Comparison of ENCODE assay signal across 18 mouse cellular contexts in the genomic region with DNA sequence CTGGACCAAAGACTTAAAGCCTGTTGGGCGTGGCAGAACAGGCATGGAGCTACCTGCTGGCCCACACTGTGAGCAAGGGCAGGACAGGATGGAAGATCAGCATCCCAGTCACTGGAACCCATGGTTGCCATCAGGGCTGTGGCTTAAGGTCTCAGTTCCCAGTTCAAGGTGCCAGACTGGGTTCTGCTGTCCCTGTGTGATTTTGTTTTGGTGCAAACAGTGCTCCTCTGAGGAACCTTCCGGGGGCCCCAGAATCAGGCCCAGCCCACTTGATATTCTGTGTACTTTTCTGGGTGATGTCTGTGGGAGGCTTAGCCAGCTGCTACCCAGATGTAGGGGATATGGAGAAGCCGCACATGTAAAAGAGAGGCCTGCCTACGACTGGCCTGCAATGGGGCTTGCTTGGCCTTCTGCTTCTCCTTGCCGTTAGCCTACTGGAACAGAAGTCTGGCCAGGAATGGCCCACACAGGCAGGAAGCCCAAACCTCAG. TPM values are rescaled to one million over a fixed set of nuclear protein-coding genes. Genes with fewer than 3 reads are reported as not detected.
DNase-seq lines count a peak whose midpoint lies in the region; ATAC-seq and TF ChIP-seq lines count a peak whose summit lies in the region.
"Had no signal": no experiment of that assay in that cellular context is flagged by ENCODE, and none has a peak within 500 bp of the region (broad histone marks: within the 10 kb centered on the region; RNA-seq: fewer than 3 reads in every experiment).

No protein-coding gene starts in this region.

- no peak overlapping the region for H3K4me2 ChIP-seq in kidney, embryonic 16.5 days (replicated peaks; ENCODE audit: low read depth, low read length)
- no peak overlapping the region for H3K4me2 ChIP-seq in embryonic facial prominence, embryonic 12.5 days (replicated peaks)
- H3K4me2 ChIP-seq: neural tube, embryonic 15.5 days had no signal

- H3K9me3 ChIP-seq in kidney, embryonic 16.5 days (ENCODE audit: low read length), result no peaks in the 10 kb centered on the region
- no peaks in the 10 kb centered on the region for H3K9me3 ChIP-seq in embryonic facial prominence, embryonic 12.5 days
- no peaks in the 10 kb centered on the region for H3K9me3 ChIP-seq in limb, embryonic 10.5 days (replicated peaks)
- H3K9me3 ChIP-seq: hindbrain, embryonic 10.5 days; neural tube, embryonic 15.5 days had no signal

- H3K36me3 ChIP-seq in kidney, embryonic 16.5 days (ENCODE audit: insufficient read depth, low read length), result no peaks in the 10 kb centered on the region
- no peaks in the 10 kb centered on the region for H3K36me3 ChIP-seq in embryonic facial prominence, embryonic 12.5 days
- H3K36me3 ChIP-seq in limb, embryonic 10.5 days, result no peaks in the 10 kb centered on the region
- no peaks in the 10 kb centered on the region for H3K36me3 ChIP-seq in kidney, adult 2 months (ENCODE audit: control insufficient read depth, insufficient read depth, low read length)
- H3K36me3 ChIP-seq: hindbrain, embryonic 10.5 days; neural tube, embryonic 15.5 days had no signal

- H3K27me3 ChIP-seq in kidney, embryonic 16.5 days (ENCODE audit: insufficient read depth, low read length), result no peaks in the 10 kb centered on the region
- H3K27me3 ChIP-seq in embryonic facial prominence, embryonic 12.5 days, result no peaks in the 10 kb centered on the region
- H3K27me3 ChIP-seq in limb, embryonic 10.5 days (ENCODE audit: low read depth, poor library complexity, severe bottlenecking), result peaks cover 13% of the 10 kb centered on the region
- H3K27me3 ChIP-seq in kidney, adult 2 months (replicated peaks; ENCODE audit: control insufficient read depth, insufficient read depth, low read length), result no peaks in the 10 kb centered on the region

- WGBS in kidney, embryonic 16.5 days, result 64% methylated on average over 5 of the region's 5 CpGs
- WGBS in embryonic facial prominence, embryonic 12.5 days, result 60% methylated on average over 5 of the region's 5 CpGs
- WGBS in limb, embryonic 10.5 days, result 83% methylated on average over 5 of the region's 5 CpGs
- 86% methylated on average over 5 of the region's 5 CpGs for WGBS in kidney, adult 2 months

- no peak for ATAC-seq in kidney, embryonic 16.5 days (ENCODE audit: low FRiP score, low TSS enrichment)
- no peak for ATAC-seq in embryonic facial prominence, embryonic 12.5 days (ENCODE audit: insufficient number of reproducible peaks, insufficient read depth, low FRiP score, low TSS enrichment)

- H3K4me1 ChIP-seq in kidney, embryonic 16.5 days (ENCODE audit: insufficient read depth, low read length), result peaks cover 42% of the 10 kb centered on the region
- H3K4me1 ChIP-seq in embryonic facial prominence, embryonic 12.5 days, result peaks cover 30% of the 10 kb centered on the region
- H3K4me1 ChIP-seq in limb, embryonic 10.5 days, result peaks cover 53% of the 10 kb centered on the region
- no peaks in the 10 kb centered on the region for H3K4me1 ChIP-seq in kidney, adult 2 months (ENCODE audit: control insufficient read depth, insufficient read depth, low read length)

- no peak for DNase-seq in kidney, postnatal 10 days
- no peak for DNase-seq in limb, embryonic 10.5 days (ENCODE audit: low spot score)
- DNase-seq in thymus, postnatal 14 days, result peak; percentile 45
- DNase-seq in urinary bladder, postnatal 36 days (ENCODE audit: low spot score in 2 of 2), result no peak
- DNase-seq in kidney, adult 2 months, result no peak
- DNase-seq: adrenal gland, postnatal 36 days; cerebellum, postnatal 25 days; gastrocnemius, postnatal 10 days; kidney, postnatal 14 days; left cerebral cortex, postnatal 4 days; lung, adult 18-20 months; retina, postnatal 1 day had no signal

- no peak overlapping the region for H3K4me3 ChIP-seq in kidney, embryonic 16.5 days (ENCODE audit: low read length)
- H3K4me3 ChIP-seq in embryonic facial prominence, embryonic 12.5 days, result no peak overlapping the region
- no peak overlapping the region for H3K4me3 ChIP-seq in limb, embryonic 10.5 days
- H3K4me3 ChIP-seq in kidney, adult 2 months (ENCODE audit: insufficient read depth, low read depth, low read length), result no peak overlapping the region
- H3K4me3 ChIP-seq: erythroblast, embryonic 14.5 days; hindbrain, embryonic 10.5 days; neural tube, embryonic 15.5 days had no signal

- TF ChIP-seq POLR2A in kidney, adult 2 months (IDR thresholded peaks at IDR 0.05; ENCODE audit: low read depth, low read length), result no peak

- TF ChIP-seq CTCF in kidney, adult 2 months (conservative IDR thresholded peaks at IDR 0.05; ENCODE audit: insufficient read depth, insufficient read length, low read depth, low read length), result no peak

- H3K27ac ChIP-seq in kidney, embryonic 16.5 days (ENCODE audit: low read length), result no peak overlapping the region
- H3K27ac ChIP-seq in embryonic facial prominence, embryonic 12.5 days, result peak overlapping the region; percentile 66
- H3K27ac ChIP-seq in limb, embryonic 10.5 days, result peak overlapping the region; percentile 50
- no peak overlapping the region for H3K27ac ChIP-seq in kidney, adult 2 months (ENCODE audit: insufficient read depth, low read depth, low read length)
- H3K27ac ChIP-seq: hindbrain, embryonic 10.5 days; neural tube, embryonic 15.5 days had no signal

- H3K9ac ChIP-seq in kidney, embryonic 16.5 days (replicated peaks; ENCODE audit: low read length), result 0 out of 2 replicates have a peak overlapping the region, but pooled peaks have one; percentile 31
- no peak overlapping the region for H3K9ac ChIP-seq in embryonic facial prominence, embryonic 12.5 days
- H3K9ac ChIP-seq: neural tube, embryonic 15.5 days had no signal

RNA-seq across cellular contexts. Expression of a gene that starts 4.7 kb away (rescaled TPM):
- 5.8 and 7.3 TPM in 2 replicates for polyA plus RNA-seq in kidney, embryonic 16.5 days (2015; fragmentation: Nextera tagmentation; extraction: Ambion mirVana)
- polyA plus RNA-seq in embryonic facial prominence, embryonic 12.5 days (2016; fragmentation: Nextera tagmentation; extraction: Ambion mirVana), result 11.4 and 12.5 TPM in 2 replicates
- 3.5 and 4.6 TPM in 2 replicates for polyA plus RNA-seq in limb, embryonic 10.5 days (2016; fragmentation: Nextera tagmentation; extraction: Ambion mirVana)
- 1.8 and 2.7 TPM in 2 replicates for polyA plus RNA-seq in kidney, adult 2 months (2012; rRNA removed)

RNA-seq across cellular contexts. Expression of a gene that starts 7.8 kb away (rescaled TPM):
- not detected in 2 replicates for polyA plus RNA-seq in kidney, embryonic 16.5 days (2015; fragmentation: Nextera tagmentation; extraction: Ambion mirVana)
- polyA plus RNA-seq in embryonic facial prominence, embryonic 12.5 days (2016; fragmentation: Nextera tagmentation; extraction: Ambion mirVana), result not detected in 2 replicates
- not detected in 2 replicates for polyA plus RNA-seq in limb, embryonic 10.5 days (2016; fragmentation: Nextera tagmentation; extraction: Ambion mirVana)
- 3.7 and 8.9 TPM in 2 replicates for polyA plus RNA-seq in kidney, adult 2 months (2012; rRNA removed)
- polyA plus RNA-seq: erythroblast, embryonic 14.5 days; hindbrain, embryonic 10.5 days; intestine, embryonic 14.5 days; neural tube, embryonic 15.5 days had no signal

RNA-seq across cellular contexts. Expression of a gene that starts 10.0 kb away (rescaled TPM):
- polyA plus RNA-seq in kidney, embryonic 16.5 days (2015; fragmentation: Nextera tagmentation; extraction: Ambion mirVana), result not detected in 2 replicates
- polyA plus RNA-seq in embryonic facial prominence, embryonic 12.5 days (2016; fragmentation: Nextera tagmentation; extraction: Ambion mirVana), result not detected in 2 replicates
- not detected in 2 replicates for polyA plus RNA-seq in limb, embryonic 10.5 days (2016; fragmentation: Nextera tagmentation; extraction: Ambion mirVana)
- polyA plus RNA-seq in kidney, adult 2 months (2012; rRNA removed), result not detected in 2 replicates
- polyA plus RNA-seq: erythroblast, embryonic 14.5 days; hindbrain, embryonic 10.5 days; intestine, embryonic 14.5 days; neural tube, embryonic 15.5 days had no signal

RNA-seq across cellular contexts. Expression of a gene that starts 15.3 kb away (rescaled TPM):
- not detected in 2 replicates for polyA plus RNA-seq in kidney, embryonic 16.5 days (2015; fragmentation: Nextera tagmentation; extraction: Ambion mirVana)
- not detected in 2 replicates for polyA plus RNA-seq in embryonic facial prominence, embryonic 12.5 days (2016; fragmentation: Nextera tagmentation; extraction: Ambion mirVana)
- polyA plus RNA-seq in limb, embryonic 10.5 days (2016; fragmentation: Nextera tagmentation; extraction: Ambion mirVana), result not detected in 2 replicates
- 1.8 and 5.4 TPM in 2 replicates for polyA plus RNA-seq in kidney, adult 2 months (2012; rRNA removed)
- polyA plus RNA-seq: erythroblast, embryonic 14.5 days; hindbrain, embryonic 10.5 days; intestine, embryonic 14.5 days; neural tube, embryonic 15.5 days had no signal

RNA-seq across cellular contexts. Expression of a gene that starts 25.0 kb away (rescaled TPM):
- polyA plus RNA-seq in kidney, embryonic 16.5 days (2015; fragmentation: Nextera tagmentation; extraction: Ambion mirVana), result not detected in 2 replicates
- polyA plus RNA-seq in embryonic facial prominence, embryonic 12.5 days (2016; fragmentation: Nextera tagmentation; extraction: Ambion mirVana), result not detected in 2 replicates
- polyA plus RNA-seq in limb, embryonic 10.5 days (2016; fragmentation: Nextera tagmentation; extraction: Ambion mirVana), result not detected in 2 replicates
- polyA plus RNA-seq in kidney, adult 2 months (2012; rRNA removed), result 1.8 and 4.0 TPM in 2 replicates
- polyA plus RNA-seq: erythroblast, embryonic 14.5 days; hindbrain, embryonic 10.5 days; intestine, embryonic 14.5 days had no signal

Comparison
In these comparisons a context has a peak if more than half of its experiments do, and no peak if none do; other contexts are left out.
1. H3K27ac ChIP-seq: peak in embryonic facial prominence, embryonic 12.5 days (single experiment) and limb, embryonic 10.5 days (single experiment); none in kidney, embryonic 16.5 days (single experiment) and kidney, adult 2 months (single experiment).